Mouse (Mus musculus) liver, postnatal 0 days (tissue): ENCODE measurements around the gene Slc35d3. TPM values are rescaled to one million over a fixed set of nuclear protein-coding genes. Genes with fewer than 3 reads are reported as not detected.

ENCODE experiments used
- ATAC-seq: fragments of 200-750 bp; cut with Nextera tagmentation; 2 replicates; pipeline ENCODE4 v1.8.0; 2017; ENCODE audit warnings: mild to moderate bottlenecking, moderate library complexity
- DNase-seq: peaks from one replicate; pipeline ENCODE4 v3.0.0-alpha.2; 2016
- H3K27ac ChIP-seq: fragments of 300-500 bp; sonication (generic); 2 replicates; pipeline ENCODE4 v1.5.1; 2014; ENCODE audit warnings: antibody characterized with exemption, moderate library complexity, mild to moderate bottlenecking, low read depth
- H3K27me3 ChIP-seq: fragments of 300-500 bp; sonication (generic); 2 replicates; pipeline ENCODE4 v1.6.1; 2014; ENCODE audit warnings: low read length, control low read depth, mixed read lengths; ENCODE audit not compliant: insufficient read depth
- H3K36me3 ChIP-seq: fragments of 300-500 bp; sonication (generic); replicated peaks from 2 replicates; pipeline ENCODE4 v1.6.1; 2014; ENCODE audit warnings: mild to moderate bottlenecking, control low read depth, low read length, moderate library complexity, mixed read lengths; ENCODE audit not compliant: insufficient read depth
- H3K4me1 ChIP-seq: fragments of 300-500 bp; sonication (generic); 2 replicates; pipeline ENCODE4 v1.6.1; 2014; ENCODE audit warnings: antibody characterized with exemption, mild to moderate bottlenecking, control low read depth; ENCODE audit not compliant: insufficient read depth
- H3K4me2 ChIP-seq: fragments of 300-500 bp; sonication (generic); 2 replicates; pipeline ENCODE4 v1.6.1; 2014; ENCODE audit warnings: low read depth, mild to moderate bottlenecking, low read length, moderate library complexity, mixed read lengths
- H3K4me3 ChIP-seq: fragments of 300-500 bp; sonication (generic); 2 replicates; pipeline ENCODE4 v1.5.1; 2014; ENCODE audit warnings: low read depth, low read length
- H3K9ac ChIP-seq: fragments of 300-500 bp; sonication (generic); replicated peaks from 2 replicates; pipeline ENCODE4 v1.6.1; 2014; ENCODE audit warnings: mild to moderate bottlenecking, moderate library complexity
- H3K9me3 ChIP-seq: fragments of 300-500 bp; sonication (generic); 2 replicates; pipeline ENCODE4 v1.6.1; 2016; ENCODE audit warnings: mild to moderate bottlenecking, control low read depth, low read length, mixed read lengths
- CTCF ChIP-seq: sonication (generic); IDR thresholded peaks from 2 replicates; pipeline ENCODE4 v1.5.1; 2016; ENCODE audit warnings: antibody characterized with exemption, low read depth
- EP300 ChIP-seq: IDR thresholded peaks from 2 replicates; pipeline ENCODE4 v1.6.1; 2016; ENCODE audit warnings: antibody characterized with exemption, low read depth, mild to moderate bottlenecking
- WGBS: fragments of 180-500 bp; shearing (Covaris S2); extraction: QIAGEN DNeasy Blood & Tissue Kit; methylation state at CpG from one replicate; pipeline ENCODE4 v1.1.7; 2014; ENCODE audit not compliant: insufficient replicate concordance; 5-methylcytosine and 5-hydroxymethylcytosine counted together
- polyA plus RNA-seq: library from polyadenylated mRNA; unstranded; fragments of >200 nt; fragmentation: Nextera tagmentation; extraction: Ambion mirVana; gene quantifications from 2 replicates; pipeline ENCODE4 v1.2.1, GENCODE M21; 2015

The Slc35d3 gene
- polyA plus RNA-seq, 1 experiment from 2014 or later: 2.7 TPM

DNA sequence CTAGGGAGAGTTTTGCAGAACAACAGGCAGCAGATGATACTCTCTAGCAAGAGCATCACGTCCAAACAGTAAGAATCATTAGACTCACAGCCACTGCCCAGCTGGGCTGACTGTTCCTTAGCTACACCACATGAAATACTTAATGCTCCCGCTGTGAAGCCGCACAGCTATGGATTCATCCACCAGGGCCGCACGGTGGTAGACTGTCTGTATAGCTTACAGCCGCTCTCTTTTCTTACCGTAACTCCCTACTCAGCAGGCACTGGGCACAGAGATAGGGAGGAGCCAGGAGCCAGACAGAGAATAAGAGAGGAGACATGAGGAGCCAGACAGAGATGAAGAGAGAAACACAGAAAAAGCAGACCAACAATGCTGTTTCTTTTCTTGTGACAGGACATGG is 25.4 kb upstream of the Slc35d3 start:
- 66% methylated on average over 7 of the region's 7 CpGs for WGBS

DNA sequence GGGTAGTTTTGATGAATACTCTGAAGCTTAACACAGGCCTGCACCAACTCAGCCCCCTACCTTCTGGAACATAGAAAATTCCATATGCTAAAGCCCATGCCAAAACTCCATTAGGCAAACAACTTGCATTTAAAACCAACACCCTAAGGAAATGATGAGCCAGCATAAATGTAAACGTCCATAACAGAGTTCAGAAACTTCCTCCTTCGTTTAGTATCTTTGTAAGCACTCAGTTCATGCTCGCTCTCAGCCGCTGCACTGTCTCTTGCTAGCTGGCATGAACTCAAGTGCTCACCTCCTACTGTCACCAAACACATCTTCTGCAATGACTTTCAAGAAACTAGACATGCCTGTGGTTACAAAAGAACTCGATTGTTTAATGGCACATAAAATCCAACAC is 24.1 kb upstream of the Slc35d3 start:
- Histone ChIP-seq H3K4me1 (peaks cover 4% of the 10 kb centered on the region; the same call in 1 of the 2 replicates), H3K4me2 (no peak overlapping the region), H3K9me3 (no peaks in the 10 kb centered on the region), H3K36me3 (peaks cover 3% of the 10 kb centered on the region; the same call in 1 of the 2 replicates), H3K27ac (no peak overlapping the region), H3K9ac (no peak overlapping the region), H3K4me3 (no peak overlapping the region), H3K27me3 (no peaks in the 10 kb centered on the region)
- no peak for TF ChIP-seq CTCF
- TF ChIP-seq EP300: no peak
- ATAC-seq: no peak
- DNase-seq: no peak
- WGBS: 46% methylated on average over 5 of the region's 5 CpGs

More for the DNA sequence above, 25.4 kb upstream of the Slc35d3 start:
- Histone ChIP-seq H3K9me3 (no peaks in the 10 kb centered on the region), H3K27me3 (no peaks in the 10 kb centered on the region), H3K36me3 (peaks cover 4% of the 10 kb centered on the region; the same call in 1 of the 2 replicates), H3K4me1 (peaks cover 4% of the 10 kb centered on the region; the same call in 1 of the 2 replicates), H3K27ac (no peak overlapping the region), H3K4me3 (no peak overlapping the region), H3K4me2 (peak overlapping the region; percentile 48), H3K9ac (no peak overlapping the region)
- DNase-seq (no peak), ATAC-seq (no peak)
- TF ChIP-seq EP300 (no peak), CTCF (no peak)

DNA sequence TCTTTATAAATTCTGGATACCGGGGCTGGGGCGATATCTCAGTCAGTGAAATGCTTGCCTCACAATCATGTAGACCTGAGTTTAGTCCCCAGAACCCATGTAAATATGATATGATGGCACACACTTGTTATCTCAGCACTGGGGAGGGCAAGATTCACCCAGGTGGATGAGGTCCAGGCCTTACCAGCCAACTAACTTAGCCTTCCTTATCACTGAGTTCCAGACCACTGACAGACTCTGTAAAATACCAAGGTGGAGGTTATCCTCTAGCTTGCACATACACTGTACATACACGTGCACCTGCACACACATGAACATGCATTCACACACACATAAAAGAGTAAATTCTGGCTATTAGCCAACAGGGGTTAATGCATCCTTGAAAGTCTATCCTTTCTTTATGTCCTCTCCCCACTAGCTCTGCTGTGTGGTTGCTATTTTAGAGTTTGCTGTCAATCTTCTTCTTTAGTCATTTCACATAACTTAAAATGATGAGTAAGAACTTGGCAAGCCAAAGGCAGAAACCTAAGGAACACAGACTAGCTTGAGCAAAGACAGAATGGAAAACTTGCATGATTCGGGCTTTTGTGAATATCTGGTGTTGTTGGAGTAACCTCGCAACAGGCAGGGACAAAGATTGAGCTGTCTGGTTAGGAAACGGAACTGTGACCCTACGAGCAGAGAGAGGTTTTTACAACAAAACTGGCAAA is 4.5 kb upstream of the Slc35d3 start:
- ATAC-seq (no peak), DNase-seq (no peak)
- Histone ChIP-seq H3K27ac (no peak overlapping the region), H3K27me3 (peaks cover 23% of the 10 kb centered on the region), H3K4me2 (no peak overlapping the region), H3K4me1 (peaks cover 10% of the 10 kb centered on the region), H3K9ac (no peak overlapping the region), H3K36me3 (no peaks in the 10 kb centered on the region; the same call in 1 of the 2 replicates), H3K4me3 (no peak overlapping the region), H3K9me3 (no peaks in the 10 kb centered on the region)
- 70% methylated on average over 7 of the region's 7 CpGs for WGBS
- no peak for TF ChIP-seq EP300
- TF ChIP-seq CTCF: no peak

DNA sequence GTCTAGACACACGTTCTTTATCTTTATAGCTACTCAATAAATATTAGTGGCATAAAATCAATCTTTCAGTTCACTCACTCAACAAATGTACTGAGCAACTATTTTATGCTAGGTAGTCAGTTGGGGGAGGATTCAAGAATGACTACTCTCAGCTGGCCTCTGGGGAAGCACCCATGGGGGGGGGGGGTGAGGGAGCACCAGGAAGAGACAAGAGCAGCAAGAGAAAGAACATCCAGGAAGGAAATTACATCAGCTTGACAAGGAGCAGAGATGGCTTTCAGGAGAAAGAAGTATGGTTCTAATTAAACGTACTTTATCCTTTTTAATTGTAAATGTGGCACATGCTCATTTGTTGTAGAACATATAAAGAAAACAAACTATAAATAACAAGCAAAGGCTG is 2.4 kb upstream of the Slc35d3 start:
- no peak overlapping the region for H3K9ac ChIP-seq
- H3K9me3 ChIP-seq: no peaks in the 10 kb centered on the region
- ATAC-seq (no peak), DNase-seq (no peak)
- peaks cover 29% of the 10 kb centered on the region for H3K4me1 ChIP-seq
- no peak overlapping the region for H3K4me2 ChIP-seq
- TF ChIP-seq CTCF: no peak
- no peak for TF ChIP-seq EP300
- H3K27ac ChIP-seq: no peak overlapping the region
- no peaks in the 10 kb centered on the region; the same call in 1 of the 2 replicates for H3K36me3 ChIP-seq
- H3K4me3 ChIP-seq: no peak overlapping the region
- 30% methylated on average over 2 of the region's 2 CpGs for WGBS
- peaks cover 44% of the 10 kb centered on the region for H3K27me3 ChIP-seq

DNA sequence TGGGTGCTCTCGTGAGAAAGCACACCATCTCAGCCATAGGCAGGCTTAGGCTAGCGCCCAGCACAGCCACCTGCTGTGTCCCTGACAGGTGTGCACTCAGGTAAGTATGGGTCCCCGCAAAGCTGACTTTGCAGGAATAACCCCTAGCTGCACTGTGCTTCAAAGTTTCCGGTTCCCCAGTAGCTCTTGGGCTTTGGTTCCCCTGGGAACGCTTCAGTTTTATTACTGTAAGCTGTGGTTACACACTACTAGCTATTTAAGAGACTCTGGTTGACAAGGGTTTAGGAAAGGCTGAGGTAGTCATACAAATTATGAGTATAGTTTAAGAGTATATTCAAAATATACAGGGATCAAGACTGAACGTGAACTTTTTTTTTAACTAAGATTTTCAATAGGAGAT is 1.5 kb upstream of the Slc35d3 start:
- Histone ChIP-seq H3K36me3 (no peaks in the 10 kb centered on the region), H3K9ac (no peak overlapping the region), H3K4me2 (no peak overlapping the region), H3K9me3 (no peaks in the 10 kb centered on the region), H3K27me3 (peaks cover 49% of the 10 kb centered on the region), H3K4me3 (no peak overlapping the region), H3K4me1 (peaks cover 29% of the 10 kb centered on the region), H3K27ac (no peak overlapping the region)
- DNase-seq (no peak), ATAC-seq (no peak)
- TF ChIP-seq CTCF (no peak), EP300 (no peak)
- WGBS: 30% methylated on average over 6 of the region's 6 CpGs

DNA sequence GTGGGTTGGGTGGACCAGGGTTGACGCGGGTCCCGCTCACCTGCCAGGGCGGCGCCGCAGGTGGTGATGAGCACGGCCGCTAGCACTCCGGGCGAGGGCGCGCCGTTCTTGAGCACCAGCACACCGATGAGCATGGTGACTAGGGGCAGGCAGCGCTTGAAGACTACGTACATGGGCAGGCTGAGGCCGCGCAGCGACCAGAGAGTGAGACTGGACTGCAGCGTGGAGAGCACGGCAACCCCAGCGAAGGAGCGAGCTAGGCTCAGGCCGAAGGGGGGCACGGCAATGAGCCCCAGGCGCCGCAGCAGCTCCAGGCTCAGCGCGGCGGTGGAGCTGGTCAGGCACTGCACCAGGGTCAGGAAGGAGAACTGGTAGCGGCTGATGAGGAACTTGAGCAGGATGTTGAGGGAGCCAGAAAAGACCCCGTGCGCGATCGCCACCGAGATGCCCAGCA is 688 bp downstream of the Slc35d3 start:
- peak overlapping the region; percentile 78 for H3K4me2 ChIP-seq
- H3K9ac ChIP-seq: no peak overlapping the region
- H3K9me3 ChIP-seq: no peaks in the 10 kb centered on the region
- DNase-seq: peak; percentile 31
- peaks cover 49% of the 10 kb centered on the region for H3K27me3 ChIP-seq
- no peak overlapping the region for H3K27ac ChIP-seq
- H3K4me3 ChIP-seq: peak overlapping the region; percentile 51
- no peaks in the 10 kb centered on the region for H3K36me3 ChIP-seq
- peaks cover 29% of the 10 kb centered on the region for H3K4me1 ChIP-seq
- under 1% methylated on average over 36 of the region's 36 CpGs for WGBS
- ATAC-seq: peak; percentile 19; the same call in 1 of the 2 replicates
- TF ChIP-seq CTCF (no peak), EP300 (no peak)
